Mouse (Mus musculus): ENCODE measurements at regions not wholly inside any gene's neighbourhood (a gene's known extent, or its start where the extent isn't known, plus 50 kb on each side); places are given as distances from the start of the nearest gene placed in this dataset.
"Not testable (repeated sequence)": the region's sequence is repeated elsewhere in the genome, so short reads cannot be mapped to it uniquely, and the experiment has no call there.

DNA sequence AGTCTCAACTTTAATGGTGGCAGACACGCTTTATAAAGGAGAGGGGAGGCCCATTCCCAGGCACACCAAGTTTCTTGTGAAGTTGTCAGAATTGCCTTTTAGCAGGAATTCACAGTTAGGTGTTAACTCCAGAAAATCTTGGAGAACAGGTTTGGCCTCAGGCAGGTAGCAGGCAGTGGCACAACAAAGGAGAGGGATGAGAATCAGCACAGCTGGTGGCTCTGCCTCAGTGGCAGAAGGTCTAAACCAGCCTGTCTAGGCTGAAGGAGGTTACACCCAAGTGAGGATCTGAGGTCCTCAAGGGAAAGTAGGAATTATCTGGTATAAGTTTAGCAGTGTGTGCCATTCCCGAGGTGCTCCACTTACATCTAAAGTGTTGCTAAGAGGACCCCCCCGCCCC lies 456.3 kb downstream of the Epm2a start:
- no peak for DNase-seq (ENCODE audit: low spot score in 2 of 2)
- intact Hi-C loops (cut with DNase I) = no loop called here

- intact Hi-C loops (cut with DNase I); DNase-seq (ENCODE audit: low spot score in 2 of 2): not testable (repeated sequence)
Measured at GRCm38 (mm10) chr10:11801372-11802230, 458.4 kb downstream of the Epm2a start.

DNA sequence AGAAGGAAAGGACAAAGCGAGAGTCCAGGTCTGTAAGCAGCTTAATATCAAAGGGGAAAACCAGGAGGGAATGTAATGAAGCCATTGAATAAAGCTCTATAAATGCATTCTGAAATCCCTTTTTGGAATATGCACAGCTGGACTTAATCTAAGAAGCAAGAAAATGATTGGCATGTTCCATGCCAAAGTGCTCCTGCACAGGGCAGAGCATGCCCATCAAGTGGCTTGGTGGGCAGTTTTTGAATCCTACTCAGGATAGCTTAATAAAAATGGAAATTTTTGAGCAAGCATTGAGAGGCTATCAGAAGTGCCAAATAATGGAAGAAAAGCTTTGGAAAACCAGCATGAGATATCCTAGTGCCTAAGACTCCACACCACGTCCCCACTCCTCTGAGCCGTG lies 466.1 kb downstream of the Epm2a start:
- DNase-seq (ENCODE audit: low spot score in 2 of 2) = no peak
- intact Hi-C loops (cut with DNase I) = no loop called here

DNA sequence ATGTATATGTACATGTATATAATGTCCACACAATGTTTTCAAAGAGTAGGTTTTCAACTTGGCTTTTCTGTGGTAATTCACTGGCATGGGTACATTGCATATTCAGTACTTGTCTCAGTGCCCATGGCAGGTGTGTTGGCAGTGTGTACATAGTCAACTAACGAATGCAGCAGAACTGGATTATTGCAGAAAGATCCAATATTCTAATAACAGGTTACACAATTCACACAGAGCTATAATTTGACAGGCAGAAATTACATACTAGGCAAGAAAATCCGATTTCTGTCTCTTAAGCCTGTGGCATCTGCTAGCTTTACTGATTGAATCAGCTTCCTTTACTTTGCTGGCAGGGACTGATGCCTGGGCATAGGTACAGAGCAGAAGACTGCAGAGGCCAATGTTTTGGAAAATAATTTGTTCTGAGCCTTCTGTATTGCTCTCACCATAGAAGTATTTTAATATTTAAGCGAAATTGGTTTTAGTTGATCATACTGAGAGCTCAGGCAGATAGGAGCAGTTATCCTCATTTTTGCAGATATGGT lies 479.3 kb downstream of the Epm2a start:
- intact Hi-C loops (cut with DNase I) = no loop called here
- DNase-seq (ENCODE audit: low spot score in 2 of 2) = no peak

GRCm38 (mm10) chr10:11841094-11841493 lies 497.9 kb downstream of the Epm2a start:
- DNase-seq (ENCODE audit: low spot score in 2 of 2) = peak; percentile 22 to 28

DNA sequence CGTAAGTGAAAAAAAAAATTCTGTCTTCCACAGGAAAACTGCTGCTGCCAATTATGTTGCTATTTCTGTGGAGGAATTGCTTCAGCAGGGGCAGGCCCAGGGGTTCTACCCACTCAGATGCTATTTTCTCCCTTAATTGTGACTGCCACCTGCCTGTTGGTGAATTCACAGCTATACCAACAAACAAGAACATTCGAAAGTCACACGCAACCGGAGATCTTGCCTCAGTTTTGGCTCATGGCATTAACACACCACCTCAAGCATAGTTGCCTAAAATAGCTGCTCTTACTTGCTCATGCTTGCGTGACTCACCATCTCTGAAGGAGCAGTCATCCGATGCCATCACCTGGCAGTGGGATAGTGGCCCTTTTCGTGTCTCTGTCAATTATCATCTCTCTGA lies 498.3 kb downstream of the Epm2a start:
- DNase-seq (ENCODE audit: low spot score in 2 of 2) = peak; percentile 20 to 23
- intact Hi-C loops (cut with DNase I) = loop anchor here (5.0 to 10.0 kb wide), 3 partner anchors 179 to 771 kb away; no protein-coding TSS in a partner anchor

More at GRCm38 (mm10) chr10:11841094-11841493, 497.9 kb downstream of the Epm2a start:
- intact Hi-C loops (cut with DNase I) = loop anchor here (5.0 to 10.0 kb wide), 3 partner anchors 179 to 771 kb away; no protein-coding TSS in a partner anchor

DNA sequence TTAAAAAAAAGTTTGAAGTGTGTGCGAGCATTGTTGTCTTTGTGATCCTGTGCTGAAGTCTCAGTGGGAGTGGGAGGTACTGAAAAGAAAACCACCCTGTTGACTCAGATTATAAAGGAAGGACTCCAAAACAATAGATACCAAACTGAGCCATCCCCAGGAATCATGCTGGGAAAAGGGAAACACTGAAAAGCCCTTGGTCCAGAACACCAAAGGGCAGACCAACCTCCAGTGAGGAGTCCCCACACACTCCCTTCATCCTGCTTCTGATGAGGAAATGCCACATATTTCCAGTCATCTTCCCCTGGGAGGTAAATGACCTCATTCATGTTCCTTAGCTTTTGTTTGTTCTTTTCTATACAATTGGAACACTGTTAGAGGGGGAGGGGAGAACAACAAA lies 502.9 kb downstream of the Epm2a start:
- no peak for DNase-seq (ENCODE audit: low spot score in 2 of 2)
- intact Hi-C loops (cut with DNase I) = loop anchor here (10.0 kb wide), 1 partner anchor 391 kb away; no protein-coding TSS in a partner anchor

GRCm38 (mm10) chr10:11875145-11876131 lies 532.2 kb downstream of the Epm2a start:
- no peak for DNase-seq (ENCODE audit: low spot score in 2 of 2)
- intact Hi-C loops (cut with DNase I) = no loop called here

DNA sequence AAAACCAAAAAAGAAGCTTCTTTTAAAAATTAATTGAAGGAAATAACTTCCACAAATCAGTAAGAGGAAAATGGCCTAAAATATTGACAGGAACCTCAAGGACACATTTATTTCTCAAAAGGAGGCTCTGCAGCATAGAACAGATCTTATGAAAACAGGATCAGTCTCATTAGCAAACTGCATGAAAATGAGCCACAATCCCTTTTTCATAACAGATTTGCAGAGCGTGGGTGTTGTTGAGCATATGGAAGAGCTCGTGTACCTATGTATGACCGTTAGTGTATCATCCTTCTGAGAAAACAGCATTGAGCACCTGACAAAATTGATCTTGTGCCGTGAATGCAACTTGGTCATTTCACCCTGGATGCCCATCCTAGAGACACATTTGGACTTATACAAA lies 543.0 kb downstream of the Epm2a start:
- intact Hi-C loops (cut with DNase I) = no loop called here
- no peak for DNase-seq (ENCODE audit: low spot score in 2 of 2)

- intact Hi-C loops (cut with DNase I) = no loop called here
- no peak for DNase-seq (ENCODE audit: low spot score in 2 of 2)
Measured at GRCm38 (mm10) chr10:11888953-11889352, 545.7 kb downstream of the Epm2a start.

DNA sequence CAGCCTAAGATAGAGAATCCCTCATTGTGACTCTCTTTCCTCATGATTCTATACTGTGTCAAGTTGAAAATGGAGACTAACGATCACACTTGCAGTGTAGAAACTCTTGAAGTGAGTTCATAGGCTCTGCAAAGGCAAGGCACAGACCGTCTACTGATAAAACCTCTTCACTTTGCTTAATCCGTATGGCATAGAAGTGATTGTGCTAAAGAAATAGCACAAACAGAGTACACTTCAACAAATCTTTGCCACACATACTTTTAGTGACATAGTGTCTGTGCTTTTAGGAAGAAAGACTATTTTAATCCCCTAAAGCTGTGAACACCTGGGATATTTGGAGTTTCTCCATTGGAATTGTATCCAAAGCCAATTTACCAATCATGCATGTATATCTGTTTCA lies 578.9 kb downstream of the Epm2a start:
- DNase-seq (ENCODE audit: low spot score in 2 of 2) = no peak

DNA sequence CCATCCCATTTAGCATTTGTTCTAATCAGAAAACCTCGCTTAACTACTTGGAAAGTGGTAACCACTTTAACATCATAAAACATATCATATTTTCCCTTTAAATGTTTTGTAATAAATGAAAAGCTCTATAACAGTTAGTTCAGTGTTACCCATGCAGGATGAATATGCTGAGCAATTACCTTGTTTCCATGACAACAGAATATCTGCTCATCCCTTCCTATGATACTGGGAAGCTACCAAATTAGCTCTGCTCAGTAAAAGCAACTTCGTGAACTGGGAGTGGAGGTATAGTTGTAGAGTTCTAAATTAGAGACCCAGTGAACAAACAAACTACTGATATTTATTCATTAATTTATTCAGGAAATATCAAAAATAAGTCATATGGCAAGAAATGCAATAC lies 595.0 kb downstream of the Epm2a start:
- no peak for DNase-seq (ENCODE audit: low spot score in 2 of 2)
- intact Hi-C loops (cut with DNase I) = no loop called here

More for the DNA sequence above, 578.9 kb downstream of the Epm2a start:
- intact Hi-C loops (cut with DNase I) = no loop called here

GRCm38 (mm10) chr10:11942772-11943171 lies 599.6 kb downstream of the Epm2a start:
- DNase-seq (ENCODE audit: low spot score in 2 of 2) = no peak
- intact Hi-C loops (cut with DNase I) = no loop called here

GRCm38 (mm10) chr10:11960327-11960922 lies 617.2 kb downstream of the Epm2a start:
- DNase-seq (ENCODE audit: low spot score in 2 of 2) = no peak
- intact Hi-C loops (cut with DNase I) = no loop called here

- intact Hi-C loops (cut with DNase I) = loop anchor here (10.0 kb wide), 1 partner anchor 550 kb away; no protein-coding TSS in a partner anchor
- no peak for DNase-seq (ENCODE audit: low spot score in 2 of 2)
Measured at GRCm38 (mm10) chr10:12004966-12005365, 661.8 kb downstream of the Epm2a start.

- no peak for DNase-seq (ENCODE audit: low spot score in 2 of 2)
- intact Hi-C loops (cut with DNase I) = loop anchor here (2.0 to 10.0 kb wide), 2 partner anchors 551 to 609 kb away; no protein-coding TSS in a partner anchor
Measured at GRCm38 (mm10) chr10:12005889-12006288, 662.7 kb downstream of the Epm2a start.

GRCm38 (mm10) chr10:12017286-12017685 lies 674.1 kb downstream of the Epm2a start:
- intact Hi-C loops (cut with DNase I) = no loop called here
- no peak for DNase-seq (ENCODE audit: low spot score in 2 of 2)

GRCm38 (mm10) chr10:12018281-12018680 lies 675.1 kb downstream of the Epm2a start:
- intact Hi-C loops (cut with DNase I) = no loop called here
- DNase-seq (ENCODE audit: low spot score in 2 of 2) = no peak

DNA sequence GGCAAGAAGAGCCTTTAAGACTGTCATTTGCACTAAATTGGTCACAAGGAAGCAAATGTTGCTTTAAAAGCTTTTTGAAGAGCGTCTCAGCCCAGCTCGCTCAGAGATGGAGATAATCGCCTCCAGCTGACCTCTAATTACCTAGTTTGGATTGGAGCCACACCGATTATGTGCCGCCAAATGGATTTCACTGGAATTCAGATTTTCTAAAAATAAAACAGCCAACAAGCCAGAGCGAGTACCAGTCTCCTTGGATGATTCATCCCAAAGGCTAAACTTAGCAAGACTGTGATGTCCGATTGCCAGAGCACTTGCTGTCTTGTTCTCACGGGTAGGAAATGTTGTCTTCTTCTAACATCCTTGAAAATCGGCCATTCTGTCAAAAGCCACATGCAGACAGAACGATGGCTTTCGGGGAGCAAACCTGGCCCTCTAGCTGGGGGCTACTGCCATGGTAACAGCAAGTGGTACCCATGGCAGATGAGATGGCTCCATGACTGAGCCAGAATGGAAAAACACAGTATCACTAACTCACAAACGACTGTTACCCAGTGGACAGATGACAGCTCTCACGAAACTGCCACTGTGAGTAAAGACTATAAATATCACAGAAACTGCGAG lies 676.1 kb downstream of the Epm2a start:
- intact Hi-C loops (cut with DNase I) = no loop called here

More for the DNA sequence above, 676.1 kb downstream of the Epm2a start:
- DNase-seq (ENCODE audit: low spot score in 2 of 2) = peak; percentile 65 to 71
